Mouse (Mus musculus): ENCODE results near the gene Tada1. TPM values are rescaled to one million over a fixed set of nuclear protein-coding genes. Genes with fewer than 3 reads are reported as not detected.
A peak's percentile ranks its signal among the peaks of the same experiment; 100 is the strongest.

The Tada1 gene
- 42.9 and 48.1 TPM in 2 replicates for polyA plus RNA-seq (2014; fragmentation: Nextera tagmentation; extraction: Ambion mirVana)

DNA sequence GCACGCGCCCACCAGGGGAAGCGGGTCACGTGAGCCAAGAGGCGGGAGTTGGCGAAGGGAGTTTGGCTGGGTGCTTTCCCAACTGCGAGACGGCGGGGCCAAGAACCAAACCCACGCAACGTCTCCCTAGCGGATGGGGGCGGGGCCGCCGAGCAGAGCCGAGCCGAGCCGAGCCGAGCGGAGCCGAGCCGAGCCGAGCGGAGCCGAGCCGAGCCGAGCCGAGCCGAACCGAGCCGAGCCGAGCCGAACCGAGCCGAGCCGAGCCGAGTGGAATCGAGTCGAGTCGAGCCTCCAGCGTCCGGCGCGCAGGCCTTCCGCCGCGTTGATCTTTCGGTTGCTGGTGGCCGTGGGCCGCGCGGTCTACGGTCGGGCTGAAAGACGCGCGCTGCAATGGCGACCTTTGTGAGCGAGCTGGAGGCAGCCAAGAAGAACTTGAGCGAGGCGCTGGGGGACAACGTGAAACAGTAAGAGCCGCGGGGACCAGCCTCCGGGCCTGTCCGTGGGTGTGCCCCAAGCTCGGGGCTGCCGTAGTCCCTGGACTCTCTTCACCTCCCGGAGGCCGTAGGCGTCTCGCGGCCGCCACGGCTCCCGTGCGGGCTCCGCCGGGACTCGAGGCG, at the start of gene Tada1:
TSS of gene Tada1 (plus strand) at position 85 of the 617 bp plus-strand sequence.
- DNase-seq (ENCODE audit: low spot score) (peak; percentile 97), ATAC-seq (replicated peaks; ENCODE audit: low FRiP score) (peak; percentile 86)
- H3K27me3 ChIP-seq (replicated peaks; ENCODE audit: control insufficient read depth, insufficient read depth, low read length) = no peaks in the 10 kb centered on the region
- H3K27ac ChIP-seq (ENCODE audit: low read depth, low read length) = peak within 1 kb of the TSS; percentile 83
- H3K4me1 ChIP-seq (replicated peaks; ENCODE audit: control insufficient read depth, insufficient read depth, low read length) = peaks cover 15% of the 10 kb centered on the region
- peak within 1 kb of the TSS; percentile 78 for H3K4me2 ChIP-seq
- peaks cover 6% of the 10 kb centered on the region; the same call in 1 of the 2 replicates for H3K36me3 ChIP-seq (ENCODE audit: control insufficient read depth, insufficient read depth, low read length)
- peak within 1 kb of the TSS; percentile 96 for H3K9ac ChIP-seq (ENCODE audit: low read depth, low read length)
- H3K9me3 ChIP-seq (ENCODE audit: control insufficient read depth, low read length) = no peaks in the 10 kb centered on the region
- peak within 1 kb of the TSS; percentile 84 for H3K4me3 ChIP-seq (ENCODE audit: low read depth, low read length)
- WGBS = under 1% methylated on average over 77 of the region's 81 CpGs

DNA sequence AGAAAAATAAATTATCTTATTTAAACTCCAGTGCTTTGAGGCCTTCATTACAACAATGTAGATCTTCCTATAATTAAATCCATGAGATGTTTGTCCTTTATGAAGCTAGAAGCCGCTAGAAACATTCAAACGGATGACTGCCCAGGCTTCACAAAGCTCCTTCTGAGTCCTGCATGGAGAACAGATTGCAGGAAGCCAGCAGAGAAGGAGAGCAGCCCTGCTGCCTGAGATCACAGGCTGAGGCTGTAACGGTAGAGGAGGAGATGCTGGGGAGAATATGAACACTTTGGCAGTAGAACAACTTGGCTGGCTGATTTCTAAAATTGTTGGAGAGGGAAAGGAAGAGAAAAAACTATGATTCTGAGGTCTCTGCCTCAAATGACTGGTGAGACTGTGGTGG, 48.1 kb upstream of the Tada1 start:
- no peak for DNase-seq (ENCODE audit: low spot score)
- Histone ChIP-seq H3K27ac (ENCODE audit: low read depth, low read length) (no peak overlapping the region), H3K9ac (ENCODE audit: low read depth, low read length) (no peak overlapping the region), H3K36me3 (ENCODE audit: control insufficient read depth, insufficient read depth, low read length) (no peaks in the 10 kb centered on the region), H3K9me3 (ENCODE audit: control insufficient read depth, low read length) (no peaks in the 10 kb centered on the region), H3K4me3 (ENCODE audit: low read depth, low read length) (no peak overlapping the region), H3K27me3 (replicated peaks; ENCODE audit: control insufficient read depth, insufficient read depth, low read length) (no peaks in the 10 kb centered on the region), H3K4me1 (replicated peaks; ENCODE audit: control insufficient read depth, insufficient read depth, low read length) (no peaks in the 10 kb centered on the region), H3K4me2 (no peak overlapping the region)
- 72% methylated on average over 3 of the region's 3 CpGs for WGBS
- no peak for ATAC-seq (replicated peaks; ENCODE audit: low FRiP score)

DNA sequence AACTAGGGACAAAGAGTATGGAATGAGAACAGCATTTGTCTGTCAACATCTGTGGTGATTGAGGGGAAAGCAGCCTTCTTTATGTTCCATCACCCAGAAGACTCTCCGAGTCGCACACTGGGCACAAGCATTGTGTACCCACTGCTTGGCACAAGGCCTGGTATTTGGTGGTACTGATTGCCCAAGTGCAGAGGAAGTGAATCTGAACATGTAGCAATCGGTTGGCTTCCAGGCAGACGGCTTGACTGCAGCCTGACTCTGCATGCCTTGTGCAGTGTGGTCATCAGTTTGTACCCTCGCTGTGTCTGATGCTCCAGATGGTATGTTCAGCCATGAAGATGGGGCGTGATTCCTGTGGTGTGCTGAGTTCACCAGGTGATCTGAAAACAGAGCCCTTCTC, 39.8 kb upstream of the Tada1 start:
- 79% methylated on average over 6 of the region's 6 CpGs for WGBS
- DNase-seq (ENCODE audit: low spot score) (no peak), ATAC-seq (replicated peaks; ENCODE audit: low FRiP score) (no peak)
- no peaks in the 10 kb centered on the region for H3K9me3 ChIP-seq (ENCODE audit: control insufficient read depth, low read length)
- no peaks in the 10 kb centered on the region for H3K36me3 ChIP-seq (ENCODE audit: control insufficient read depth, insufficient read depth, low read length)
- H3K9ac ChIP-seq (ENCODE audit: low read depth, low read length) = no peak overlapping the region
- no peaks in the 10 kb centered on the region for H3K27me3 ChIP-seq (replicated peaks; ENCODE audit: control insufficient read depth, insufficient read depth, low read length)
- H3K4me1 ChIP-seq (replicated peaks; ENCODE audit: control insufficient read depth, insufficient read depth, low read length) = no peaks in the 10 kb centered on the region
- H3K27ac ChIP-seq (ENCODE audit: low read depth, low read length) = no peak overlapping the region
- no peak overlapping the region for H3K4me3 ChIP-seq (ENCODE audit: low read depth, low read length)
- H3K4me2 ChIP-seq = no peak overlapping the region

DNA sequence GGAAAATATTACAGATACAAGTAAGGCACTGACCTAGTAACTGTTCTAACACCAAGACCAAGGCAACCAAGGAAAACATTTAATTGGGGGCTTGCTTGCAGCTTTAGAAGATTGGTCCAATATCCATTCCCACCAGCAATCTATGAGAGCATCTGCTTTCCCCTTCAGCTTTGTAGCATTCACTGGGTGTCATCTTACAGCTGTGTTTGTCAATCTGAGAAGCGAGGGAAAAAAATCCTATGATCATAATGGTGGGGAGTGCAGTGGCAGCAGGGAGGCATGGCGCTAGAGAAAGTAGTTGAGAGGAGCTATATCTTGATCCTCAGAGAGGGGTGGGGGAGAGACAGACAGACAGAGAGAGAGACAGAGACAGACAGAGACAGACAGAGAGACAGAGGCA, 36.8 kb upstream of the Tada1 start:
- WGBS = 71% methylated on average over 2 of the region's 2 CpGs
- H3K27ac ChIP-seq (ENCODE audit: low read depth, low read length) = no peak overlapping the region
- no peak overlapping the region for H3K4me2 ChIP-seq
- H3K4me3 ChIP-seq (ENCODE audit: low read depth, low read length) = no peak overlapping the region
- H3K9ac ChIP-seq (ENCODE audit: low read depth, low read length) = no peak overlapping the region
- no peaks in the 10 kb centered on the region for H3K36me3 ChIP-seq (ENCODE audit: control insufficient read depth, insufficient read depth, low read length)
- DNase-seq (ENCODE audit: low spot score) (no peak), ATAC-seq (replicated peaks; ENCODE audit: low FRiP score) (no peak)
- no peaks in the 10 kb centered on the region; the same call in 1 of the 2 replicates for H3K27me3 ChIP-seq (replicated peaks; ENCODE audit: control insufficient read depth, insufficient read depth, low read length)
- no peaks in the 10 kb centered on the region for H3K4me1 ChIP-seq (replicated peaks; ENCODE audit: control insufficient read depth, insufficient read depth, low read length)
- no peaks in the 10 kb centered on the region for H3K9me3 ChIP-seq (ENCODE audit: control insufficient read depth, low read length)

DNA sequence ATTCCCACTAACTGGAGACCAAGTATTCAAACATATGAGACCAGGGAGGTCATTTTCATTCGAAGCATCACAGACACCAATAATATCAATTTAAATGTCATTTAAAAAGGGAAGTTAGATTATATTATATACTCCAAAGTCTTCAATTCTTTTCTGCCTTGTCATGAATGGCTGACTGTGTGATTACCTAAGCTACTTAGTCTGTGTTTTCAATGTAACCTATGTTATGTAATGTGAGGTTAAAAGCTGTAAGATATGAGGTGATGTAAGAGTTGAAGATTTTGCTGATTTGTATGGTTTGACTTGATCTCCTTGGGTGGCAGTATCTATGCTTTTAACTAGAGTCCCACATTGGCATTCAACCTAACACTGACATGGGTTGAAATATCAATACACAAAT, 36.4 kb upstream of the Tada1 start:
- Histone ChIP-seq H3K27me3 (replicated peaks; ENCODE audit: control insufficient read depth, insufficient read depth, low read length) (no peaks in the 10 kb centered on the region; the same call in 1 of the 2 replicates), H3K9me3 (ENCODE audit: control insufficient read depth, low read length) (no peaks in the 10 kb centered on the region), H3K4me3 (ENCODE audit: low read depth, low read length) (no peak overlapping the region), H3K27ac (ENCODE audit: low read depth, low read length) (no peak overlapping the region), H3K4me2 (no peak overlapping the region), H3K4me1 (replicated peaks; ENCODE audit: control insufficient read depth, insufficient read depth, low read length) (no peaks in the 10 kb centered on the region), H3K9ac (ENCODE audit: low read depth, low read length) (no peak overlapping the region), H3K36me3 (ENCODE audit: control insufficient read depth, insufficient read depth, low read length) (no peaks in the 10 kb centered on the region)
- 65% methylated on average over 1 of the region's 1 CpGs for WGBS
- ATAC-seq (replicated peaks; ENCODE audit: low FRiP score) (no peak), DNase-seq (ENCODE audit: low spot score) (no peak)

DNA sequence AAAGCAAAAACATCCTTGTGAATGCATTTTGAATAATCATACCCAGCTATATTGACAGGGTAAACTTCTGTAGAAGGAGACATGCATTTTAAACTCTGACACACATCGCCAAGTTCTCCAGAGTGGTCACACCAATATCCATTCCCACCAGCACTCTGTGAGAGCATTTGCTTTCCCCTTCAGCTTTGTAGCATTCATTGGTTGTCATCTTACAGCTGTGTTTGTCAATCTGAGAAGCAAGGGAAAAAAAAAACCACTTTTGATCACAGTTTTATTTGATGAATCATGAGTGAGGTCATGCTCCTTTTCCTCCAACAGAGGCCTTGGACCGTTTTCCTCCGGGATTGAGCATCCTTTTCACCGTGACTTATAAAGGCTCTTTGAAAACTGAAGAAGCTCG, 35.3 kb upstream of the Tada1 start:
- Histone ChIP-seq H3K36me3 (ENCODE audit: control insufficient read depth, insufficient read depth, low read length) (no peaks in the 10 kb centered on the region), H3K9ac (ENCODE audit: low read depth, low read length) (no peak overlapping the region), H3K27ac (ENCODE audit: low read depth, low read length) (no peak overlapping the region), H3K4me1 (replicated peaks; ENCODE audit: control insufficient read depth, insufficient read depth, low read length) (no peaks in the 10 kb centered on the region), H3K9me3 (ENCODE audit: control insufficient read depth, low read length) (no peaks in the 10 kb centered on the region), H3K27me3 (replicated peaks; ENCODE audit: control insufficient read depth, insufficient read depth, low read length) (no peaks in the 10 kb centered on the region; the same call in 1 of the 2 replicates), H3K4me2 (no peak overlapping the region), H3K4me3 (ENCODE audit: low read depth, low read length) (no peak overlapping the region)
- WGBS = 85% methylated on average over 5 of the region's 5 CpGs
- ATAC-seq (replicated peaks; ENCODE audit: low FRiP score) (no peak), DNase-seq (ENCODE audit: low spot score) (no peak)

DNA sequence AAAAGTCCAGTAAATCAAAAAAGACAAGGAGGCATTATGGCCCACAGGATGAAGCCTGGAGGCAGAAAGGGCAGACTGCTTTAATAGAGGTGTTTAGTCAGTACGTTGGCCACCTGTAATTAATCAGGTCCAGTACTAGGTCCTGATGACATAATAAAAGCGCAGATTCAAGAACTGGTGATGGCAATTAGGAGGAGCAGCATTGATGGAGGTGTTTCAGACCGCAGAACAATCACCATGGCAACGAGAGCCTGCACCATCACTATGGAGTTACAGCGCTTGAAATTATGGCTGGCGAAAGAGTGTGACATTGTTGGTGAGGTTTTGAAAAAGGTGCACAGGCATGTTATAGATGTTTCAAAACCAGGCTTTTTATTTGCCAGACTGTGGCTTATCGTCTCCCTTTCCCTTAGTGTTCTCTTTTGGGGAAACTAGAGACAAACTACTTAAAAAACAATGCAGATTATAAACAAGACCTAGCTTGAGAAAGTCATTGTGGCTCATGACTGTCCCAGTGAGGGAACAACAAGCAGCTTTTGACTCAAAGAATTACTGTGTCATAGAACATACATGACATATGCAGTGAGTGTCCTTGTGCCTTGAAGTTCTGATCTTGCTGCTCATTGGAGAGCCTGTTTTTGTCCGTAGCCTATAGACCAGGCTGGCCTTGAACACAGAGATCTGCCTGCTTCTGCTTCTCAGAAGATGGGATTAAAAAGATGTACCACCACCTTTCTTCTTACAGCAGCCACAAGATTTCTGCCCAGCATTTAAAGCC, 34.4 kb upstream of the Tada1 start:
- H3K4me3 ChIP-seq (ENCODE audit: low read depth, low read length) = no peak overlapping the region
- no peak overlapping the region for H3K4me2 ChIP-seq
- no peak overlapping the region for H3K27ac ChIP-seq (ENCODE audit: low read depth, low read length)
- 77% methylated on average over 8 of the region's 8 CpGs for WGBS
- ATAC-seq (replicated peaks; ENCODE audit: low FRiP score) (no peak), DNase-seq (ENCODE audit: low spot score) (no peak)
- H3K27me3 ChIP-seq (replicated peaks; ENCODE audit: control insufficient read depth, insufficient read depth, low read length) = no peaks in the 10 kb centered on the region; the same call in 1 of the 2 replicates
- H3K9ac ChIP-seq (ENCODE audit: low read depth, low read length) = no peak overlapping the region
- no peaks in the 10 kb centered on the region for H3K36me3 ChIP-seq (ENCODE audit: control insufficient read depth, insufficient read depth, low read length)
- H3K9me3 ChIP-seq (ENCODE audit: control insufficient read depth, low read length) = no peaks in the 10 kb centered on the region
- no peaks in the 10 kb centered on the region for H3K4me1 ChIP-seq (replicated peaks; ENCODE audit: control insufficient read depth, insufficient read depth, low read length)

DNA sequence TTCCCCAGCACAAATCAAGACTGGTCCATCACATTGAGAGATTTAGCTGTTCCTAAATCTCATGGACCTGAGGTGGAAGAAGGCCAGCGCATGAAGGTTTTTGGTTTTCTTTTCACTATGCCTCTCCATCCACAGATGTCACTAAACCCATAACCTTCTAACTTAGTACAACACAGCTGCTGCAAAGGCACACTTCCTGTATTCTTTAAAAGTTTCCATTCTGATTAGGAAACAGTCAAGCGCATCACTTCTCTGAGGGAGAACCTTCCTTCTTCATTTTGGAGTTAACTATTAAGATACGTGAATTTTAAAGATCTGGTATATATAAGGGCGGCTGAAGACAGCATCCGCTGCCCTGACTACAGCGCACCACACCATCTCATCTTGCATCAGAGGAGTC, 33.3 kb upstream of the Tada1 start:
- Histone ChIP-seq H3K9me3 (ENCODE audit: control insufficient read depth, low read length) (no peaks in the 10 kb centered on the region), H3K36me3 (ENCODE audit: control insufficient read depth, insufficient read depth, low read length) (no peaks in the 10 kb centered on the region), H3K4me3 (ENCODE audit: low read depth, low read length) (no peak overlapping the region), H3K4me1 (replicated peaks; ENCODE audit: control insufficient read depth, insufficient read depth, low read length) (no peaks in the 10 kb centered on the region), H3K9ac (ENCODE audit: low read depth, low read length) (no peak overlapping the region), H3K27me3 (replicated peaks; ENCODE audit: control insufficient read depth, insufficient read depth, low read length) (no peaks in the 10 kb centered on the region; the same call in 1 of the 2 replicates), H3K27ac (ENCODE audit: low read depth, low read length) (no peak overlapping the region), H3K4me2 (no peak overlapping the region)
- WGBS = 89% methylated on average over 6 of the region's 6 CpGs
- DNase-seq (ENCODE audit: low spot score) (no peak), ATAC-seq (replicated peaks; ENCODE audit: low FRiP score) (no peak)

DNA sequence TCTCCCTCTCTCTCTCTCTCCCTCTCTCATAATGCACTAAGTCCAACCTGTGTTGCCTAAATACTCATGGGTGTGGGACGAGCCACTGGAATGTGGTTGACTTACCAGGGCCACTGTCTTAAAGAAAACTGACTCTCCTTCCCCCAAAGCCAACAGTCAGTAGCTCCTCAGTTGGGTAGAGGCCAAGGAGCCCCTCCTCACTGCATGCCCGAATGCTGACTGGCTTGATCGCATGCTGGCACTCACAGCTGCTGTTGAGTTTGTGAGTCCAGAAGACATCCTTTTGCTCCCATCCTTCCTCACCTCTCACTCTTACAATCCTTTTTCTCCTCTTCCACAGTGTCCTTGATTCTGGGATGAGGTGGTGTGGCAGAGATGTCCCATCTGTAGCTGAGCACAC, 32.0 kb upstream of the Tada1 start:
- H3K9ac ChIP-seq (ENCODE audit: low read depth, low read length) = no peak overlapping the region
- 85% methylated on average over 3 of the region's 3 CpGs for WGBS

More for the DNA sequence above, 32.0 kb upstream of the Tada1 start:
- no peak overlapping the region for H3K4me3 ChIP-seq (ENCODE audit: low read depth, low read length)
- no peaks in the 10 kb centered on the region; the same call in 1 of the 2 replicates for H3K27me3 ChIP-seq (replicated peaks; ENCODE audit: control insufficient read depth, insufficient read depth, low read length)
- no peaks in the 10 kb centered on the region for H3K9me3 ChIP-seq (ENCODE audit: control insufficient read depth, low read length)
- H3K4me1 ChIP-seq (replicated peaks; ENCODE audit: control insufficient read depth, insufficient read depth, low read length) = no peaks in the 10 kb centered on the region
- ATAC-seq (replicated peaks; ENCODE audit: low FRiP score) = no peak
- H3K4me2 ChIP-seq = no peak overlapping the region
- H3K27ac ChIP-seq (ENCODE audit: low read depth, low read length) = no peak overlapping the region
- H3K36me3 ChIP-seq (ENCODE audit: control insufficient read depth, insufficient read depth, low read length) = no peaks in the 10 kb centered on the region
- DNase-seq (ENCODE audit: low spot score) = no peak

All from liver, embryonic 11.5 days (tissue).